Mouse (Mus musculus): ENCODE results near the gene Rgs9bp.
"Not testable (repeated sequence)": the region's sequence is repeated elsewhere in the genome, so short reads cannot be mapped to it uniquely, and the experiment has no call there.

The Rgs9bp gene

GRCm38 (mm10) chr7:35530544-35530943 is 54.8 kb downstream of the Rgs9bp start:
- DNase-seq (ENCODE audit: low read depth), result not testable (repeated sequence)

- DNase-seq (ENCODE audit: low read depth), result no peak
Observed at GRCm38 (mm10) chr7:35530026-35530425, 55.4 kb downstream of the Rgs9bp start.
